Mouse (Mus musculus): ENCODE data around the gene Dag1. TPM values are rescaled to one million over a fixed set of nuclear protein-coding genes. Genes with fewer than 3 reads are reported as not detected.
A peak's percentile ranks its signal among the peaks of the same experiment; 100 is the strongest.

The Dag1 gene
- total and polyA plus RNA-seq, 3 experiments, result 124 to 347 (median 305) TPM

GRCm38 (mm10) chr9:108262494-108263049, 1.2 kb downstream of the Dag1 start:
- intact Hi-C loops (cut with DNase I), result loop anchor here (2.0 to 5.0 kb wide), 3 partner anchors 18 to 60 kb away; no protein-coding TSS in a partner anchor
- peak; percentile 66 for TF ChIP-seq POLR2A (IDR thresholded peaks at IDR 0.05; ENCODE audit: insufficient read depth, low read depth, low read length)
- TF ChIP-seq EP300 (IDR thresholded peaks at IDR 0.05; ENCODE audit: insufficient read depth, low read depth, low read length), result no peak
- TF ChIP-seq CTCF (IDR thresholded peaks at IDR 0.05), result no peak

GRCm38 (mm10) chr9:108261865-108262264, 1.9 kb downstream of the Dag1 start:
- H3K9ac ChIP-seq (ENCODE audit: low read depth, low read length), result peak overlapping the region; percentile 43
- 44% methylated on average over 7 of the region's 7 CpGs for WGBS
- intact Hi-C loops (cut with DNase I), result loop anchor here (2.0 to 5.0 kb wide), 3 partner anchors 19 to 60 kb away; no protein-coding TSS in a partner anchor
- H3K4me3 ChIP-seq, result peak overlapping the region; percentile 92
- H3K27me3 ChIP-seq (ENCODE audit: control insufficient read depth, insufficient read depth, low read length), result no peaks in the 10 kb centered on the region
- H3K4me1 ChIP-seq (ENCODE audit: control insufficient read depth, insufficient read depth, low read length), result peaks cover 17% of the 10 kb centered on the region
- H3K27ac ChIP-seq, result peak overlapping the region; percentile 96
- 0 out of 2 replicates have a peak, but pooled peaks have one; percentile 22 for TF ChIP-seq EP300 (IDR thresholded peaks at IDR 0.05; ENCODE audit: insufficient read depth, low read depth, low read length)
- TF ChIP-seq POLR2A (IDR thresholded peaks at IDR 0.05; ENCODE audit: insufficient read depth, low read depth, low read length), result peak; percentile 59; the same call in 1 of the 2 replicates
- no peak for TF ChIP-seq CTCF (IDR thresholded peaks at IDR 0.05)
- DNase-seq, result peak; percentile 30 to 39
- peaks cover 24% of the 10 kb centered on the region for H3K36me3 ChIP-seq (ENCODE audit: control insufficient read depth, insufficient read depth, low read length)
- peaks cover 11% of the 10 kb centered on the region for H3K79me2 ChIP-seq (replicated peaks; ENCODE audit: control insufficient read depth, insufficient read depth, low read length)

More at GRCm38 (mm10) chr9:108262494-108263049, 1.2 kb downstream of the Dag1 start:
- peak; percentile 31 to 54 for DNase-seq
- no peaks in the 10 kb centered on the region for H3K27me3 ChIP-seq (ENCODE audit: control insufficient read depth, insufficient read depth, low read length)
- H3K4me3 ChIP-seq, result peak overlapping the region; percentile 92
- H3K9ac ChIP-seq (ENCODE audit: low read depth, low read length), result peak overlapping the region; percentile 96
- peak overlapping the region; percentile 96 for H3K27ac ChIP-seq
- 27% methylated on average over 11 of the region's 11 CpGs for WGBS
- peaks cover 19% of the 10 kb centered on the region for H3K4me1 ChIP-seq (ENCODE audit: control insufficient read depth, insufficient read depth, low read length)
- H3K36me3 ChIP-seq (ENCODE audit: control insufficient read depth, insufficient read depth, low read length), result peaks cover 20% of the 10 kb centered on the region
- peaks cover 10% of the 10 kb centered on the region for H3K79me2 ChIP-seq (replicated peaks; ENCODE audit: control insufficient read depth, insufficient read depth, low read length)

GRCm38 (mm10) chr9:108260526-108260925, 3.2 kb downstream of the Dag1 start:
- peaks cover 20% of the 10 kb centered on the region for H3K4me1 ChIP-seq (ENCODE audit: control insufficient read depth, insufficient read depth, low read length)
- no peak overlapping the region for H3K4me3 ChIP-seq
- H3K36me3 ChIP-seq (ENCODE audit: control insufficient read depth, insufficient read depth, low read length), result peaks cover 32% of the 10 kb centered on the region
- H3K27me3 ChIP-seq (ENCODE audit: control insufficient read depth, insufficient read depth, low read length), result no peaks in the 10 kb centered on the region
- no peak overlapping the region; the same call in 1 of the 2 replicates for H3K9ac ChIP-seq (ENCODE audit: low read depth, low read length)
- intact Hi-C loops (cut with DNase I), result loop anchor here (5.0 kb wide), 2 partner anchors 38 to 58 kb away; no protein-coding TSS in a partner anchor
- H3K27ac ChIP-seq, result peak overlapping the region; percentile 36
- 55% methylated on average over 4 of the region's 4 CpGs for WGBS
- H3K79me2 ChIP-seq (replicated peaks; ENCODE audit: control insufficient read depth, insufficient read depth, low read length), result peaks cover 11% of the 10 kb centered on the region
- TF ChIP-seq CTCF (IDR thresholded peaks at IDR 0.05) (no peak), POLR2A (IDR thresholded peaks at IDR 0.05; ENCODE audit: insufficient read depth, low read depth, low read length) (no peak), EP300 (IDR thresholded peaks at IDR 0.05; ENCODE audit: insufficient read depth, low read depth, low read length) (no peak)
- DNase-seq, result no peak

GRCm38 (mm10) chr9:108252766-108253165, 11.0 kb downstream of the Dag1 start:
- no peak for DNase-seq
- intact Hi-C loops (cut with DNase I), result no loop called here
- Histone ChIP-seq H3K36me3 (ENCODE audit: control insufficient read depth, insufficient read depth, low read length) (peaks cover 28% of the 10 kb centered on the region), H3K4me1 (ENCODE audit: control insufficient read depth, insufficient read depth, low read length) (peaks cover 7% of the 10 kb centered on the region), H3K27ac (no peak overlapping the region), H3K9ac (ENCODE audit: low read depth, low read length) (no peak overlapping the region), H3K79me2 (replicated peaks; ENCODE audit: control insufficient read depth, insufficient read depth, low read length) (peaks cover 2% of the 10 kb centered on the region; the same call in 1 of the 2 replicates), H3K4me3 (no peak overlapping the region), H3K27me3 (ENCODE audit: control insufficient read depth, insufficient read depth, low read length) (no peaks in the 10 kb centered on the region)
- whole genome bisulfite sequencing, result 80% methylated on average over 7 of the region's 7 CpGs
- no peak for TF ChIP-seq POLR2A (IDR thresholded peaks at IDR 0.05; ENCODE audit: insufficient read depth, low read depth, low read length)
- no peak for TF ChIP-seq EP300 (IDR thresholded peaks at IDR 0.05; ENCODE audit: insufficient read depth, low read depth, low read length)
- no peak for TF ChIP-seq CTCF (IDR thresholded peaks at IDR 0.05)

GRCm38 (mm10) chr9:108251877-108252276, 11.9 kb downstream of the Dag1 start:
- no peak for TF ChIP-seq CTCF (IDR thresholded peaks at IDR 0.05)
- TF ChIP-seq EP300 (IDR thresholded peaks at IDR 0.05; ENCODE audit: insufficient read depth, low read depth, low read length), result peak; percentile 85
- peaks cover 5% of the 10 kb centered on the region for H3K4me1 ChIP-seq (ENCODE audit: control insufficient read depth, insufficient read depth, low read length)
- H3K9ac ChIP-seq (ENCODE audit: low read depth, low read length), result no peak overlapping the region
- peak overlapping the region; percentile 54 for H3K27ac ChIP-seq
- WGBS, result 78% methylated on average over 6 of the region's 6 CpGs
- H3K36me3 ChIP-seq (ENCODE audit: control insufficient read depth, insufficient read depth, low read length), result peaks cover 24% of the 10 kb centered on the region
- intact Hi-C loops (cut with DNase I), result loop anchor here (2.0 kb wide), 1 partner anchor 17 kb away; no protein-coding TSS in a partner anchor
- no peaks in the 10 kb centered on the region; the same call in none of the 2 replicates for H3K79me2 ChIP-seq (replicated peaks; ENCODE audit: control insufficient read depth, insufficient read depth, low read length)
- H3K4me3 ChIP-seq, result no peak overlapping the region
- no peaks in the 10 kb centered on the region for H3K27me3 ChIP-seq (ENCODE audit: control insufficient read depth, insufficient read depth, low read length)
- peak in 1 of 2 experiments; percentile 72 for DNase-seq

- 54% methylated on average over 5 of the region's 5 CpGs for WGBS
- no peak for DNase-seq
- Histone ChIP-seq H3K4me3 (no peak overlapping the region), H3K27me3 (ENCODE audit: control insufficient read depth, insufficient read depth, low read length) (no peaks in the 10 kb centered on the region), H3K4me1 (ENCODE audit: control insufficient read depth, insufficient read depth, low read length) (peaks cover 5% of the 10 kb centered on the region), H3K27ac (no peak overlapping the region), H3K79me2 (replicated peaks; ENCODE audit: control insufficient read depth, insufficient read depth, low read length) (no peaks in the 10 kb centered on the region; the same call in 1 of the 2 replicates), H3K36me3 (ENCODE audit: control insufficient read depth, insufficient read depth, low read length) (peaks cover 21% of the 10 kb centered on the region), H3K9ac (ENCODE audit: low read depth, low read length) (no peak overlapping the region)
- TF ChIP-seq CTCF (IDR thresholded peaks at IDR 0.05), result no peak
- no peak for TF ChIP-seq POLR2A (IDR thresholded peaks at IDR 0.05; ENCODE audit: insufficient read depth, low read depth, low read length)
- TF ChIP-seq EP300 (IDR thresholded peaks at IDR 0.05; ENCODE audit: insufficient read depth, low read depth, low read length), result no peak
- intact Hi-C loops (cut with DNase I), result loop anchor here (5.0 kb wide), 2 partner anchors 33 to 37 kb away; no protein-coding TSS in a partner anchor
Measured at GRCm38 (mm10) chr9:108248957-108249356, 14.8 kb downstream of the Dag1 start.
